Mouse (Mus musculus): Measurements from ENCODE around the gene Gm5128.
"Not testable (repeated sequence)": the region's sequence is repeated elsewhere in the genome, so short reads cannot be mapped to it uniquely, and the experiment has no call there.

Gene Gm5128

DNA sequence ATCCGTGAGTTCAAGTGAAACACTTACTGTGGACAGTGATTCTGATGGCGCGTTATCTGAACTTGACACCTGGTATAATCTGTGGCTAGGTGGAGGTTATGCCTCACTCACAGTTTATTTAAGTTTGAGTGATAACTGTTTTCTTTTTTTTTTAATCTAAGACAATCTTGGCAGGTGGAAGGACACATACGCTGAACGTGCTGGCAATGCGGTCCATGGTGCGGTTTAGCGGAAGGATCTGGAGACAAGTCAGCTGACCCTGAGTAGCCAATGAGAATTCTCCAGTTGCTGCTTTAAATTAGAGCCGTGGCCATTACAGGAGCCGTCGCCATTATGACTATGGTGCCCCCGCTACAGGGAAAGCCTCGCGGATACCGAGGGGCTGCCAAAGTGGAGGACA, at the start of gene Gm5128:
Gm5128 (plus strand) TSS at position 301 of the 400 bp plus-strand sequence.
- not testable (repeated sequence) for DNase-seq

DNA sequence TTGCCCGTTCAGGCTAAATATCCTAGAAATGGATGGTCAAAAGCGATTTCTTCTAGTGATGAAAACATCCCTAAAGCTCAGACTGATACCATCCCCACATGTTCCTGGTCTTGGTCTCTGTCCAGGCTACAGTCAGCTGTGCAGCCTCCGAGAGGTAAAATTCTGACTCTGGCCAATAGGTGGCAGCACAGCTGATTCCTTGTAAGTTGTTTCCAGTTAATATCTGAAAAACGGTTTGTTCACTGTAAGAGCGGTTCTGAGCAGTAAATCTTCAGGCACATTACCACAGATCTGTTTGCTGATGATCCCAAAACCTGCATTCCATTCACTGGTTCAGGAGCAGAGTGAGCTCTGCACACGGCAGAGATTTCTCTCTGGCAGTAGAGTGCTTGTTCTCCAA, 12.4 kb upstream of the Gm5128 start:
- not testable (repeated sequence) for DNase-seq

DNA sequence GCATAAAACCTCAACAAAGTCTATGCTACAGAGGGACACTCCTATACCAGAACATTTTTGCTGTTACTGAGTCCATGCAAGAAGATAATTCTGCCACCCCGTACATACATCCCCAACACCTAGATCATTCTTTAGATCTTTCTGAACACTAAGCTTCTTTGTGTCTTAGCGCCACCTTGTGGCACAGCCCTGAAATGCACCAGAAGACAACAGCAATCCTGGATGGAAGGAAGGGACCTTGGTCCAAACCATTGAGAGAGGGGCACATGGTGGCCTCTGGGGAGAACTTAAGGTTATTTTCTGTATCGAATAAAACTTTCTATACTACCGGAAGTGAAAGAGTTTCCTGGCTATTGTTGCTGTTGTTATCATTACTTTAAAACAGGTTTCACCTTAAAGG, 11.1 kb upstream of the Gm5128 start:
- DNase-seq: not testable (repeated sequence)

DNA sequence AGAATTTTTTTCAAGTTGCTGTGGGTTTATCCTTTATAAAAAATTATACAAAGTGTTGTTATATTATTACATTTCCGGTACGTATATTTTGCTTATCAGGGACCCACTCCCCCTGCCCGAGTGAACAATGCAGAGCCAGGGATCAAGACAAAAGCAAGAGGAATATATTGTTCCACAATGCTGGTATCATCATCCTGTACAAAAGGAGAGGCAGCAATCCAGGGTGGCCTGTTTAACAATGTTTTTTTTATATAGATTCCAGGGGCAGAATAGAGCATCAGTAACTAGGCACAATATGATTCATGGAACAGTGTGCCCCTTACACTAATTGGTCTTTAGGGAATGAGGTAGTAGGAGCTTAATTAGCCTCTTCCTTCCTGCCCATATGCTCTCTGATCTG, 30.5 kb downstream of the Gm5128 start:
- not testable (repeated sequence) for DNase-seq

DNA sequence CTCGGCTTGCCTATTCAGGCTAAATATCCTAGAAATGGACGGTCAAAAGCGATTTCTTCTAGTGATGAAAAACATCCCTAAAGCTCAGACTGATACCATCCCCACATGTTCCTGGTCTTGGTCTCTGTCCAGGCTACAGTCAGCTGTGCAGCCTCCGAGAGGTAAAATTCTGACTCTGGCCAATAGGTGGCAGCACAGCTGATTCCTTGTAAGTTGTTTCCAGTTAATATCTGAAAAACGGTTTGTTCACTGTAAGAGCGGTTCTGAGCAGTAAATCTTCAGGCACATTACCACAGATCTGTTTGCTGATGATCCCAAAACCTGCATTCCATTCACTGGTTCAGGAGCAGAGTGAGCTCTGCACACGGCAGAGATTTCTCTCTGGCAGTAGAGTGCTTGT, 48.1 kb downstream of the Gm5128 start:
- DNase-seq: not testable (repeated sequence)

DNA sequence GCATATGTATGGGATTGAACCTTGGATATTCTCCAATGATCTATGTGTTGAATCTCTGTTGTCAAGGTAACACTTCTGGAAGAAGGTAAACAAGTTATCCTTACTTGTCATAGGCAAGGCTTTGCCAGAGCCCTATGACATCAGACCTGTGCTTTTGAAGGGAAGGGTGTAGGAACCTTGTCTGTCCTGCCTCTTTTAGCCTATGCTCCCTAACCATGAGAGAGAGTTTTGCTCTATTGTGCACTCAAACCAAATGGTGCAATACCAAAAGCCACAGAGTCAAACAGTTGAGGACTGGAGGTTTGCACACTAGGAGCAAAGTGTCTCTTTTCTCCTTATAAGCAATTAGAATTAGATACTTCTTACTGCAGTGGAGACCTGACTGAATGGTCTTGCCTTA, 48.7 kb downstream of the Gm5128 start:
- not testable (repeated sequence) for DNase-seq

DNA sequence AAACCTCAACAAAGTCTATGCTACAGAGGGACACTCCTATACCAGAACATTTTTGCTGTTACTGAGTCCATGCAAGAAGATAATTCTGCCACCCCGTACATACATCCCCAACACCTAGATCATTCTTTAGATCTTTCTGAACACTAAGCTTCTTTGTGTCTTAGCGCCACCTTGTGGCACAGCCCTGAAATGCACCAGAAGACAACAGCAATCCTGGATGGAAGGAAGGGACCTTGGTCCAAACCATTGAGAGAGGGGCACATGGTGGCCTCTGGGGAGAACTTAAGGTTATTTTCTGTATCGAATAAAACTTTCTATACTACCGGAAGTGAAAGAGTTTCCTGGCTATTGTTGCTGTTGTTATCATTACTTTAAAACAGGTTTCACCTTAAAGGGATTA, 49.4 kb downstream of the Gm5128 start:
- DNase-seq: not testable (repeated sequence)
